Mouse (Mus musculus) cerebellum, adult 2 months (tissue): ENCODE measurements around the gene Pik3r2. TPM values are rescaled to one million over a fixed set of nuclear protein-coding genes. Genes with fewer than 3 reads are reported as not detected.

Source experiments
- DNase-seq, 2 experiments: peaks; one replicate each; pipeline ENCODE4 v3.0.0; 2021
- H3K27ac ChIP-seq: fragments of 200-500 bp; 2 replicates; pipeline ENCODE4 v1.5.1; 2012; ENCODE audit warnings: low read length, control low read depth, inconsistent platforms; ENCODE audit not compliant: insufficient read depth
- H3K27me3 ChIP-seq: fragments of 200-500 bp; 2 replicates; pipeline ENCODE4 v1.6.1; 2012; ENCODE audit warnings: inconsistent platforms, mild to moderate bottlenecking, low read length, moderate library complexity; ENCODE audit not compliant: control insufficient read depth, insufficient read depth
- H3K4me1 ChIP-seq: fragments of 200-500 bp; 2 replicates; pipeline ENCODE4 v1.6.1; 2011; ENCODE audit warnings: low read length; ENCODE audit not compliant: control insufficient read depth, insufficient read depth
- H3K4me3 ChIP-seq: fragments of 200-500 bp; replicated peaks from 2 replicates; pipeline ENCODE3; 2011; ENCODE audit warnings: mild to moderate bottlenecking, low read depth, low read length, control low read depth; ENCODE audit not compliant: insufficient read depth
- CTCF ChIP-seq: fragments of 200-500 bp; IDR thresholded peaks from 2 replicates; pipeline ENCODE4 v1.5.1; 2011; ENCODE audit warnings: low read depth, mild to moderate bottlenecking, control low read depth, low read length, moderate library complexity, borderline replicate concordance; ENCODE audit not compliant: insufficient read depth
- POLR2A ChIP-seq: fragments of 200-500 bp; IDR thresholded peaks from 2 replicates; pipeline ENCODE4 v1.6.1; 2011; ENCODE audit warnings: low read length, control low read depth, borderline replicate concordance; ENCODE audit not compliant: insufficient read depth
- WGBS: fragments of 180-500 bp; shearing (Covaris S2); methylation state at CpG from one replicate; pipeline ENCODE4 v1.1.7; 2018; 5-methylcytosine and 5-hydroxymethylcytosine counted together
- polyA plus RNA-seq: library from polyadenylated mRNA; depleted of rRNA; stranded (reverse); fragments of >200 nt; gene quantifications from 2 replicates; pipeline ENCODE4 v1.2.3, GENCODE M21; 2012

The Pik3r2 gene
- polyA plus RNA-seq, 1 experiment: 150 TPM

- H3K4me1 ChIP-seq: peaks cover 29% of the 10 kb centered on the region
- no peaks in the 10 kb centered on the region for H3K27me3 ChIP-seq
- peak within 1 kb of the TSS; percentile 91 for H3K27ac ChIP-seq
- WGBS: 8% methylated on average over 37 of the region's 37 CpGs
- peak; percentile 95 to 99 for DNase-seq
- TF ChIP-seq CTCF: no peak
- TF ChIP-seq POLR2A: peak; percentile 72; the same call in 1 of the 2 replicates
- H3K4me3 ChIP-seq: peak within 1 kb of the TSS; percentile 69
Observed at GRCm38 (mm10) chr8:70754043-70754870, 22.3 kb downstream of the Pik3r2 start, which contains the start of gene Rab3a. Gene Rab3a, plus strand, starts transcription at chr8:70754679.

- Histone ChIP-seq H3K4me3 (no peak overlapping the region), H3K27ac (no peak overlapping the region), H3K4me1 (peaks cover 20% of the 10 kb centered on the region), H3K27me3 (no peaks in the 10 kb centered on the region)
- TF ChIP-seq CTCF (no peak), POLR2A (no peak)
- WGBS: 9% methylated on average over 21 of the region's 21 CpGs
- peak; percentile 62 for DNase-seq
Observed at GRCm38 (mm10) chr8:70753151-70753550, 23.4 kb downstream of the Pik3r2 start.

GRCm38 (mm10) chr8:70752000-70752764 is 24.3 kb downstream of the Pik3r2 start:
- DNase-seq: peak; percentile 62 to 72
- peak; percentile 70 for TF ChIP-seq CTCF
- no peak for TF ChIP-seq POLR2A
- Histone ChIP-seq H3K27ac (no peak overlapping the region), H3K4me1 (peaks cover 11% of the 10 kb centered on the region), H3K4me3 (no peak overlapping the region), H3K27me3 (no peaks in the 10 kb centered on the region)
- 42% methylated on average over 11 of the region's 11 CpGs for WGBS

GRCm38 (mm10) chr8:70750128-70750680 is 26.3 kb downstream of the Pik3r2 start:
- 77% methylated on average over 13 of the region's 13 CpGs for WGBS

GRCm38 (mm10) chr8:70749097-70749674 is 27.3 kb downstream of the Pik3r2 start:
- TF ChIP-seq POLR2A (no peak), CTCF (no peak)
- Histone ChIP-seq H3K27me3 (no peaks in the 10 kb centered on the region), H3K4me1 (peaks cover 2% of the 10 kb centered on the region; the same call in 1 of the 2 replicates), H3K4me3 (no peak overlapping the region), H3K27ac (no peak overlapping the region)
- DNase-seq: peak in 1 of 2 experiments; percentile 7
- 80% methylated on average over 19 of the region's 19 CpGs for WGBS

More at GRCm38 (mm10) chr8:70750128-70750680, 26.3 kb downstream of the Pik3r2 start:
- no peak overlapping the region for H3K4me3 ChIP-seq
- H3K4me1 ChIP-seq: no peaks in the 10 kb centered on the region; the same call in 1 of the 2 replicates
- no peak overlapping the region for H3K27ac ChIP-seq
- TF ChIP-seq POLR2A (no peak), CTCF (no peak)
- no peaks in the 10 kb centered on the region for H3K27me3 ChIP-seq
- DNase-seq: peak in 1 of 2 experiments; percentile 7

- H3K4me3 ChIP-seq: no peak overlapping the region
- H3K27me3 ChIP-seq: no peaks in the 10 kb centered on the region
- H3K27ac ChIP-seq: no peak overlapping the region
- H3K4me1 ChIP-seq: peaks cover 7% of the 10 kb centered on the region; the same call in 1 of the 2 replicates
- no peak for TF ChIP-seq POLR2A
- no peak for TF ChIP-seq CTCF
- peak in 1 of 2 experiments; percentile 7 for DNase-seq
- WGBS: 87% methylated on average over 23 of the region's 23 CpGs
Observed at GRCm38 (mm10) chr8:70748246-70749096, 28.0 kb downstream of the Pik3r2 start.
